Mouse (Mus musculus) heart, adult 2 months (tissue): ENCODE data around the gene Vmn1r1.

Source experiments
- CTCF ChIP-seq: fragments of 200-600 bp; IDR thresholded peaks from 2 replicates; pipeline ENCODE4 v1.8.1; 2022; ENCODE audit warnings: antibody characterized with exemption, mild to moderate bottlenecking, moderate library complexity
- EP300 ChIP-seq: fragments of 200-500 bp; IDR thresholded peaks from 2 replicates; pipeline ENCODE4 v1.6.1; 2011; ENCODE audit warnings: low read depth, low read length, control low read depth; ENCODE audit not compliant: insufficient read depth
- POLR2A ChIP-seq: fragments of 200-500 bp; IDR thresholded peaks from 2 replicates; pipeline ENCODE4 v1.6.1; 2011; ENCODE audit warnings: mild to moderate bottlenecking, low read depth, low read length, control low read depth; ENCODE audit not compliant: insufficient read depth

GRCm38 (mm10) chr1:182143288-182143687 is 21.0 kb downstream of the Vmn1r1 start:
- TF ChIP-seq CTCF: peak; percentile 42
- no peak for TF ChIP-seq POLR2A
- TF ChIP-seq EP300: no peak
